Mouse (Mus musculus) limb, embryonic 10.5 days (tissue): Measurements from ENCODE around the gene Copz1. TPM values are rescaled to one million over a fixed set of nuclear protein-coding genes. Genes with fewer than 3 reads are reported as not detected.
A peak's percentile ranks its signal among the peaks of the same experiment; 100 is the strongest.

Source experiments
- DNase-seq: peaks from one replicate; pipeline ENCODE4 v3.0.0-alpha.2; 2017; ENCODE audit warnings: low spot score
- H3K27ac ChIP-seq: fragments of 300-500 bp; sonication (generic); 2 replicates; pipeline ENCODE4 v1.5.1; 2016; ENCODE audit warnings: mild to moderate bottlenecking
- H3K27me3 ChIP-seq: fragments of 300-500 bp; sonication (generic); 2 replicates; pipeline ENCODE4 v1.6.1; 2016; ENCODE audit warnings: low read depth, mild to moderate bottlenecking; ENCODE audit not compliant: poor library complexity, severe bottlenecking
- H3K36me3 ChIP-seq: fragments of 300-500 bp; sonication (generic); 2 replicates; pipeline ENCODE4 v1.6.1; 2016; ENCODE audit warnings: mild to moderate bottlenecking, moderate library complexity
- H3K4me1 ChIP-seq: fragments of 300-500 bp; sonication (generic); 2 replicates; pipeline ENCODE4 v1.6.1; 2016
- H3K4me3 ChIP-seq: fragments of 300-500 bp; sonication (generic); 2 replicates; pipeline ENCODE4 v1.5.1; 2016; ENCODE audit warnings: mild to moderate bottlenecking, moderate library complexity
- H3K9me3 ChIP-seq: fragments of 300-500 bp; sonication (generic); replicated peaks from 2 replicates; pipeline ENCODE4 v1.6.1; 2016; ENCODE audit warnings: mild to moderate bottlenecking
- WGBS: fragments of 180-500 bp; shearing (Covaris S2); methylation state at CpG from one replicate; pipeline ENCODE4 v1.1.7; 2016; 5-methylcytosine and 5-hydroxymethylcytosine counted together
- polyA plus RNA-seq: library from polyadenylated mRNA; unstranded; fragments of >200 nt; fragmentation: Nextera tagmentation; extraction: Ambion mirVana; gene quantifications from 2 replicates; pipeline ENCODE4 v1.2.1, GENCODE M21; 2016

Gene Copz1
- polyA plus RNA-seq, 1 experiment from 2014 or later: 309 TPM

- peak; percentile 58 for DNase-seq
- Histone ChIP-seq H3K36me3 (peaks cover 29% of the 10 kb centered on the region), H3K4me3 (peak overlapping the region; percentile 41), H3K9me3 (no peaks in the 10 kb centered on the region), H3K27ac (peak overlapping the region; percentile 94), H3K4me1 (peaks cover 98% of the 10 kb centered on the region), H3K27me3 (no peaks in the 10 kb centered on the region)
- 3% methylated on average over 2 of the region's 2 CpGs for WGBS
Observed at GRCm38 (mm10) chr15:103300560-103300959, 28.0 kb downstream of the Copz1 start.

DNA sequence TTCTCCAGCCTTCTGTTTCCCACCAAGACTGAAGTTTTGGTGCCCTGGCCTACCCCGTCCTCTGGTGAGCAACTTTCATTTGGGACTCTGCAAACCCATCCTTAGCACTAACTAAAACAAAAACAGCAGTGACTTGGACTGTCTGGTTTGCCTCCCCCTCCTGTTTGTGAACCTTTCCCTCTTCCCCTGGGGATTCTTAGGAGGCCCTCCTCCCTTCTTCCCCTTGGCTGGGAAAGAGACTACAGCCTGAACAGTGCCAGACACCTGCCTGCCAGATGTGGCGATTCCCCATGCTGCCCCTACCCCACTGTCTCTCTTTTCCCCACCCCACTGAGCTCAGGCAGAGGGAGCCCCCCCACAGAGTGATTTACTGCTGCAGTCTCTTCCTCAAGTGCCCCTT lies 28.5 kb downstream of the Copz1 start:
- Histone ChIP-seq H3K4me3 (peak overlapping the region; percentile 41), H3K4me1 (peaks cover 98% of the 10 kb centered on the region), H3K9me3 (no peaks in the 10 kb centered on the region), H3K27me3 (no peaks in the 10 kb centered on the region), H3K27ac (peak overlapping the region; percentile 94), H3K36me3 (peaks cover 29% of the 10 kb centered on the region)
- peak; percentile 87 for DNase-seq
- 3% methylated on average over 2 of the region's 2 CpGs for WGBS

GRCm38 (mm10) chr15:103301547-103302340 lies 29.2 kb downstream of the Copz1 start:
- peak overlapping the region; percentile 41 for H3K4me3 ChIP-seq
- H3K4me1 ChIP-seq: peaks cover 98% of the 10 kb centered on the region
- peaks cover 25% of the 10 kb centered on the region for H3K36me3 ChIP-seq
- H3K27ac ChIP-seq: peak overlapping the region; percentile 94
- 5% methylated on average over 5 of the region's 5 CpGs for WGBS
- H3K9me3 ChIP-seq: no peaks in the 10 kb centered on the region
- peak; percentile 70 for DNase-seq
- H3K27me3 ChIP-seq: no peaks in the 10 kb centered on the region

GRCm38 (mm10) chr15:103302341-103303021 lies 30.0 kb downstream of the Copz1 start:
- peaks cover 21% of the 10 kb centered on the region for H3K36me3 ChIP-seq
- no peaks in the 10 kb centered on the region for H3K27me3 ChIP-seq
- peak overlapping the region; percentile 94 for H3K27ac ChIP-seq
- peaks cover 97% of the 10 kb centered on the region for H3K4me1 ChIP-seq
- 3% methylated on average over 6 of the region's 6 CpGs for WGBS
- DNase-seq: peak; percentile 83
- no peaks in the 10 kb centered on the region for H3K9me3 ChIP-seq
- peak overlapping the region; percentile 41 for H3K4me3 ChIP-seq

GRCm38 (mm10) chr15:103303916-103304615 lies 31.6 kb downstream of the Copz1 start:
- Histone ChIP-seq H3K4me3 (peak overlapping the region; percentile 51), H3K4me1 (peaks cover 94% of the 10 kb centered on the region), H3K36me3 (peaks cover 5% of the 10 kb centered on the region), H3K27ac (peak overlapping the region; percentile 94), H3K27me3 (peaks cover 13% of the 10 kb centered on the region), H3K9me3 (no peaks in the 10 kb centered on the region)
- 1% methylated on average over 8 of the region's 8 CpGs for WGBS
- peak; percentile 63 for DNase-seq

DNA sequence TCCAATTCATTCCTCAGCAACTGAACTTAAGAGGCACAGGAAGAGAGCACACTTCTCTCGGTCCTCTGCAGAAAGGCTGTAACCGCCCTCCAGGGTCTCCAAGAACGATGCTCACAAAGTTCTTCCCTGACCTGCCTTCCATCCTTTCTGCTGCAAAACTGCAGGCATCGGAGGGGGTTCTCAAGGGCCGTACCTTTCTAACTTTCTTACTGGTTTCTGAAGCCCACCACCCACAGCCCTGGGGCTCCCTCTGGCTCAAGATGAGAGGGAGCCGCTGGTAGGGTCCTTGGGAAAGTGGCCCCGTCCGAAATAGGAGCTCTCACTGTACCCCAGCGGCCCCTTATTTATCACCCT lies 32.1 kb downstream of the Copz1 start:
- no peaks in the 10 kb centered on the region for H3K36me3 ChIP-seq
- peak overlapping the region; percentile 51 for H3K4me3 ChIP-seq
- no peak for DNase-seq
- peaks cover 92% of the 10 kb centered on the region for H3K4me1 ChIP-seq
- H3K27me3 ChIP-seq: peaks cover 18% of the 10 kb centered on the region
- H3K9me3 ChIP-seq: no peaks in the 10 kb centered on the region
- peak overlapping the region; percentile 94 for H3K27ac ChIP-seq
- WGBS: 0% methylated on average over 9 of the region's 9 CpGs

DNA sequence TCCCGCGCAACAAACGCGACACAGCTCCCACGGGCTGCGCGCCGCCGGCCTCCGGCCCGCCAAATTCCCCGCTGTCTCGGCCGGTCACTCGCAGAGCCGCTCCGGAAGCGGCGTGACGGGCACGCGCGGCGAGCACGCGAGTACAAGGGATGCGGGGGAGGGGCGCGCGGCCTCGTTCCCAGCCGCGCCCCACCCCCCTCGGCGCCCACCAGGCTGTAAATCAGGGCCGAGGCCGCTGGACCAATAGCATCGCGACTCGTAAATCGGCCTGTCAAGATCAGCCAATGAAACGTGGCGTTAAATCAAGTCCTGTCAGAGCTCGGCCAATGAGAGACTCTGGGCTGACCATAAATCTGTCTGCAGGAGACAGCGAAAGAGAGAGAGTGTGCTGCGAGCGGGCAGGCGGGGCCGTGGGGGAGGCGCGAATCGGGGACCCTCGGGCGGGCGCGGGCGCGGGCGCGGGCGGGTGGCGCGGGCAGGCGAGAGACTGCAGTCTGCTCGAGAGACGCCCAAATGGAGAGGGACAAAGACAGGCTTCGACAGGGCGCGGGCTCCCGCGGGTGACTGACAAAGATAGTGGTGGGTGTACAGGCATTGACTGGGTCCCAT lies 32.7 kb downstream of the Copz1 start:
- Histone ChIP-seq H3K9me3 (no peaks in the 10 kb centered on the region), H3K4me3 (peak overlapping the region; percentile 51), H3K4me1 (peaks cover 87% of the 10 kb centered on the region), H3K27ac (peak overlapping the region; percentile 94), H3K36me3 (no peaks in the 10 kb centered on the region), H3K27me3 (peaks cover 21% of the 10 kb centered on the region)
- WGBS: under 1% methylated on average over 71 of the region's 71 CpGs
- peak; percentile 99 for DNase-seq

DNA sequence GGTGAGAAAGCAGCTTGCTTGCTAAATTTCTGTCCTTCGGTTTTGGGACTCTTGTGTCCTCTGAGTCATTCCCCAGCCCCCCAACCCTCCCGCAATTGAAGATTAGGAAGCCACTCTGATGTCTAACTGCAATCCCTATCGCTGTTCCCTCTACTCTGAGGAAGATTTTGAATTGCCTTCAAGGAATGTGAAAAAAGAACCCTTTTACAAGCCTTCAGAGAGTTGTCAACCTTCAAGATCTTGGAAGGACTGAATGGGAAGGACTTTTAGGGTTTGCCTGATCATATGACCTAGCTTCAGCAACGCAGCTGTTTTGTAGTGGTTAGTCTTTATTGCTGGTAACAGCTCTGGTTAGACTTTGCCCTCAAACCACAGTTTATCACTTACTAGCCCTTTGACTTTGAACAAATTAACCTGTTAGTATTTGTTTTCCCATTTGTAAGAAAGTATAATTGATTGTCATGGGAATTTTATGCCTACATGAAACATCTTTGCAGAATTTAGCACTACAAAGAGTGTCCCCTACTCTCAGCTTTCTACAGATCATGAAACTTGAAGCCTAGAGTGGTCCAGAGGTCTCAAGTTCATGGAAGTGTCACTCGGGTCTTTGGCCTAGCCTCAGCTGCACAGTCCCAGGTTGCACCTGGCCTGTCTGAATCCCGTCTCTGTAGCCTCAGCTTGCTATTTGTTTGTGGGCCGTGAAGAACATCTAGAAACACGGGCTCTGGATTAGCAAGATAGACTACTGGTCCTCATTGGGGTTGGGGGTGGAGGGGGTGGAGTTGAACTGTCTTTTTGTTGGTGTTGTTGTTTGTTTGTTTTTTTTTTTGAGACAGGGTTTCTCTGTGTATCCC lies 33.5 kb downstream of the Copz1 start:
- no peaks in the 10 kb centered on the region for H3K9me3 ChIP-seq
- 23% methylated on average over 8 of the region's 8 CpGs for WGBS
- H3K4me1 ChIP-seq: peaks cover 82% of the 10 kb centered on the region
- DNase-seq: no peak
- no peaks in the 10 kb centered on the region for H3K36me3 ChIP-seq
- H3K27me3 ChIP-seq: peaks cover 21% of the 10 kb centered on the region
- H3K27ac ChIP-seq: peak overlapping the region; percentile 94
- peak overlapping the region; percentile 51 for H3K4me3 ChIP-seq

DNA sequence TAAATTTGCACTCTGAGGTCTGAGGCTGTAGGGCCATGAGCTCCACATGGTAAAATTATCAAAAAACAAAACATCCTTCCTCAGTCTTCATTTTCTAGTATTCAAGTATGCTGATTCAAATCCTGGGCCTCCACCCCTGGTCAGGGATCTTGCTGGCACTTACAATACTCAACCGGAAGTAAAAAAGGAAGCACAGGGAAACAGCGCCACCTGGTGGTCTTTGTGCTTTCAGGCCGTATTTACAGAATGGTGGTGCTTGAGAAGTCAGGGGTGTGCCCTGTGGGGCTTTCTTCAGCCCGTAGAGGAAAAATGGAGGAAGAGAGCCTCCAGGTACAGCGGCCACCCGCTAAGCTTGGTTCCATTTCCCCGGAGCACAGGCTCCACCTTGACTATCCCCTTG lies 34.6 kb downstream of the Copz1 start:
- 0% methylated on average over 7 of the region's 7 CpGs for WGBS
- no peak overlapping the region for H3K4me3 ChIP-seq
- H3K27ac ChIP-seq: peak overlapping the region; percentile 50
- peaks cover 21% of the 10 kb centered on the region for H3K27me3 ChIP-seq
- DNase-seq: peak; percentile 99
- no peaks in the 10 kb centered on the region for H3K9me3 ChIP-seq
- peaks cover 71% of the 10 kb centered on the region for H3K4me1 ChIP-seq
- H3K36me3 ChIP-seq: no peaks in the 10 kb centered on the region

DNA sequence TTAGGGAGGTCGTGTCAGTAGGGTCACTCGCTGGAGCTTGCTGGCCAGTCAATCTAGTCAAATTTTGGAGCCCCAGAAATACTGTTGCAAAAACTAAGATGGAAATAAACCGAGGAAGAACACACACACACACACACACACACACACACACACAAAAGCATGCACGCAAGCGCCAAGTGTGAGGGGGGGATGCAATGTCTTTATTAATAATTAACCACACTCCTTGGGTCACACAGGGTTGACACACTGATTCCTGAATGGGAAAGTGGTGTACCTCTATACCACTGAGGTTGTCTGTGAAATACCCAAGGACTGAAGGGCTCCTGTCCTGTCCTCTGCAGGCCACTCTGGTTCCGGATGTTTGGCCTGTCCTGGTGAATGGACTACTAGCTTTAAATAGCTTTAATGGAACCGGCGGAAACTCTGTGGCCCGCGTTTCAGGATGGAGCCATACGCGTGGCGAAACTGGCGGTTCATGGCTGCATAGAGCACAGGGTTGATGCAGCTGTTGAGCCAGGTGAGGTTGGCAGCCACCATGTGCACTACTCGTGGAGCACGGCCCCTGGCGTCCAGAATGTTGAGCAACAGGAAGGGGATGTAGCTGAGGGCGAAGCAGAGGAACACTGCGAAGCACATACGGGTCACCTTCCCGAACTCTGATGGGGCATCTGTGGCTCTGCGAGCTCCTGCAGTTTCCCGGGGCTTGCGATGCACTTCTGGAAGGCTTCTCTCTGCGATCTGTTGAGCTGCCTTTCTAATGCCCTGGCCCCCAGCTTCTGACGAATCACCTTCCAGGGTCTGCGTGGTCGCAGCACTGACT lies 35.8 kb downstream of the Copz1 start:
- Histone ChIP-seq H3K27me3 (peaks cover 21% of the 10 kb centered on the region), H3K27ac (peak overlapping the region; percentile 74), H3K4me3 (peak overlapping the region; percentile 25), H3K9me3 (no peaks in the 10 kb centered on the region), H3K4me1 (peaks cover 65% of the 10 kb centered on the region), H3K36me3 (no peaks in the 10 kb centered on the region)
- 45% methylated on average over 28 of the region's 28 CpGs for WGBS
- DNase-seq: peak; percentile 65

GRCm38 (mm10) chr15:103308876-103309580 lies 36.5 kb downstream of the Copz1 start:
- H3K4me1 ChIP-seq: peaks cover 65% of the 10 kb centered on the region
- peak overlapping the region; percentile 25 for H3K4me3 ChIP-seq
- H3K27ac ChIP-seq: peak overlapping the region; percentile 74

More at GRCm38 (mm10) chr15:103308876-103309580, 36.5 kb downstream of the Copz1 start:
- H3K36me3 ChIP-seq: no peaks in the 10 kb centered on the region
- WGBS: 63% methylated on average over 26 of the region's 26 CpGs
- DNase-seq: no peak
- peaks cover 25% of the 10 kb centered on the region for H3K27me3 ChIP-seq
- no peaks in the 10 kb centered on the region for H3K9me3 ChIP-seq
